Mouse (Mus musculus): ENCODE results near the gene Fzd2. TPM values are rescaled to one million over a fixed set of nuclear protein-coding genes. Genes with fewer than 3 reads are reported as not detected.
A peak's percentile ranks its signal among the peaks of the same experiment; 100 is the strongest.
"Not testable (repeated sequence)": the region's sequence is repeated elsewhere in the genome, so short reads cannot be mapped to it uniquely, and the experiment has no call there.

Fzd2 gene
- 1 to 10 TPM in 1 of 2 experiments, under 1 TPM in 1; 0.89 to 1.8 TPM for total RNA-seq (2021)
- long read RNA-seq, experiment 1, result 0 reads
- long read RNA-seq, experiment 2, result 0 reads

GRCm38 (mm10) chr11:102604010-102604584, at the start of gene Fzd2:
Fzd2 (plus strand) TSS chr11:102604396.
- peak; percentile 90 for DNase-seq (ENCODE audit: low spot score)

- DNase-seq (ENCODE audit: low spot score), result no peak
Observed at GRCm38 (mm10) chr11:102555400-102556030, 48.7 kb upstream of the Fzd2 start.

DNA sequence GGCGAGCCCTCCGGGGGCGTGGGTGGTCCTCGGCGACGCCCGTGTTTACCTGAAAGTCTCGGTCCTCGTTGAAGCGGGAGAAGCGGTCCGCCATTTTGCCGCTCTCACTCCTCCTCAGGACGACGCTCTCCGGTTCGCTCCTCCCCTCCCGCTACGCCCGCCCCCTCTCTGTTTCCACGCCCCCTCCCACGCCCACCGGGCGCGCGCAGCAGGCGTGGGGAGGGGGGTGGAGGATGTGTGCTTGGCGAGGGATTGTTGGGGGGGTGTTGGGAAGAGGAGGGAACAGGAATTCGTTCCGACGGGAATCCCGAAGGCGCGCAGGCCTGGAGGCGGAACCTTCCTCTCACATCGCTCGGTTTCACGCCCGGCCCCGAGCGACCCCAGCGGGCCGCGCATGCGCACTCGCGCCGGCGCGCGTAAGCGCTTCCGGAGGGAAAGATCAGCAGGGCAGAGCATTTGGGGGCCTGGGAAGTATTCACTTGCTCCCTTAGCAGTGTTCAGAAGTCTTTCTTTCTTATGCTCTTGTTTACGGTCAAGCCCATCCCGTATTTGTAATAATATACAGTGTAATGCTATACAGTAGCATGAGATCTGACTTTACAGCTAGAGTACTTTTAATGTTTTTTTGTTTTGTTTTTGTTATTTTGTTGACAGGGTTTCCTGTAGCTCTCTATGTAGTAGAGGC, 48.0 kb upstream of the Fzd2 start, which contains the start of gene Gpatch8:
Gene Gpatch8, minus strand, starts transcription at position 362 of the 685 bp plus-strand sequence.
- peak; percentile 95 for DNase-seq (ENCODE audit: low spot score)

DNA sequence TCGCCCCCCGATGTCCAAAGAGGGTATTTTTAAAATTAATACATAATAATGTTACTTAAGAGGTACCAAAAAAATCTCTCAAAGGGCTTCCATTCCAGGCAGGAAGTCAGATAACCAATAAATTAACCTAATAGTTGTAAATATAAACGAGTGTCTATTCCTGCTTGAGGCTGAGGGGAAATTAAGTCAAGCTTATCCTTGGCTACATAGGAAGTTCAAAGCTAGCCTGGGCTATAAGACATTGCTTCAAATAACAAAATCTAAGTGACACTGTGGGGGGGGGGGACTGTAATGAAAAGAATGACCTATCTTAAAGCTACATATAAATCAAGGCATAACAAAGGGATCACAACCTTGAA, 47.5 kb upstream of the Fzd2 start:
- DNase-seq (ENCODE audit: low spot score), result no peak

- no peak for DNase-seq (ENCODE audit: low spot score)
Observed at GRCm38 (mm10) chr11:102557386-102557785, 46.8 kb upstream of the Fzd2 start.

GRCm38 (mm10) chr11:102558704-102559103, 45.5 kb upstream of the Fzd2 start:
- no peak for DNase-seq (ENCODE audit: low spot score)

DNA sequence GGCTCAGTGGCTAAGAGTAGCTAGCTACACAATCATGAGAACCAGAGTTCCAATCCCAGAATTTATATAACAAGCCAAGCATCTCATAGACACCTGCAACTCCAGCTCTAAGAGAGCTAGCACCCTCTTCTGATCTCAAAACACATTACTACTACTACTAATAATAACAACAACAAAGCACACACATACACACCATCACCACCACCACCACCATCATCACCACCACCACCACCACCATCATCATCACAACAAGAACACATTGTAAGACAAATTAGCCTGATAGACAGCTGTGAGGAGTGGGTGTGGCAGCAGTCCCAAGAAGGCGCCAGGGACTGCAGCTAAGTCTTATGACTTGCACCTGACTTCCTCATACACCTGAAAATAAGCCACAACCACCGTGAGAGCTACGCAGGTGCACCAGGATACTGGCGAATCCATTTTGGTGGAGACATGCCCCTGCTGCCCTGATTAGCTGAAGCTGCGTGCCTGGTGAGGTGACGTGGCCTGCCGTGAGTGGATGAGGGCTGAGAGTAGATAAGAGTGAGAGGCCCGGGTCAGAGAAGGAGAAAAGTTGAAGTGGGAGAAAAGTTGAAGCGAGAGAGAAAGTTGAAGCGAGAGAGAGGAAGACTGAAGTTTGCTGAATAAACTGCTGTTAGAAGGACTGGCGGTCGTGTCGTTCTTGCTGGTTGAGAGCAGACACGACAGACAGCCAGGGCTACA, 39.1 kb upstream of the Fzd2 start:
- not testable (repeated sequence) for DNase-seq (ENCODE audit: low spot score)

DNA sequence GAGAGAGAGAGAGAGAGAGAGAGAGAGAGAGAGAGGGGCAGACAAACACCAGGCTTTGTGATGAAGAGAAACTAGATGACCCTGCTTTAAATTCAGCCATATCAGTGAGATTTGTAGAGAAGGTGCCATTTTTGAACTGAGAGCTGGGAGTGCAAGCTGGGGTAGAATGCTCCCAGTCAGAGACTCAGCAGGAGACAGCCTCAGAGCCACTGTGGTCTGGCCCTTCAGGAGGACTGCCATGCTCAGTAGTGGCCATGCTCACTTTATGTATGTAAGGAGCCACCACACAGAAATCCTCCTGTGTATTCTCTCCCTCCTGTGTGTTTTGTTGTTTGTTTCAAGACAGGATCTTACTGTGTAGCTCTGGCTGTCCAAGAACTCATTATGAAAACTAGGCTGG, 38.5 kb upstream of the Fzd2 start:
- DNase-seq (ENCODE audit: low spot score), result no peak

DNA sequence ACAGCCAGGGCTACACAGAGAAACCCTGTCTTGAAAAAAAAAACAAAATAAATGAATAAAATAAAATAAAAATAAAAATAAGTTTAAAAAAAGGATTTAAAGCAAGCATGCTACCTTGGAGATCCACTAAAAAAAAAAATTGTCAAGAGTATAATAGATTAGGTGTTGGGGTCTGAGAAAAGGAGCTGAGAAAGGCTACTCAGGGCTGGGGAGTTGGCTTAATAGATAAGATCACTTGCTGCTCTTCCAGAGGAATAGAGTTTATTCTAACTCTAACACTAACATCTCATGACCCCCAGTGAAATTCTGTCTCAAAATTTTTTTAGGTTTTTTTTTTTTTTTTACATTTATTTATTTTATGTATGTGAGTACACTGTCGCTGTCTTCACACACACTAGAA, 37.9 kb upstream of the Fzd2 start:
- DNase-seq (ENCODE audit: low spot score), result no peak

GRCm38 (mm10) chr11:102567157-102567556, 37.0 kb upstream of the Fzd2 start:
- DNase-seq (ENCODE audit: low spot score), result no peak

DNA sequence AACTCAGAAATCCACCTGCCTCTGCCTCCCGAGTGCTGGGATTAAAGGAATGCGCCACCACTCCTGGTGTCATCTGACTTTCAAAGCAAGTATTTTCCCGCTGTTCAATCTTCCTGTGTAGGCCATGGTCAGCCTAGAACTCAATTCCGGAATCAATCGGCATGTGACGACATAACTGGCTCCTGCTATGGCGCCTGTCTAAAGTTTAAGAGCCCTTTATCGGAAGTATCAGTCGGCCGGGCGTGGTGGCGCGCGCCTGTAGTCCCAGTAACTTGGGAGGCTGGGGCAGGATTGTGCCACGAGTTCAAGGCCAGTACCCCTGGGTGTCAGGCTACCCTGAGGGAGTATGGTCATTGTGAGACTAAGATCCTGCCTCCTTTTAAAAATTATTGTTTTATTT, 36.5 kb upstream of the Fzd2 start:
- DNase-seq (ENCODE audit: low spot score), result no peak

- DNase-seq (ENCODE audit: low spot score), result no peak
Observed at GRCm38 (mm10) chr11:102568191-102568590, 36.0 kb upstream of the Fzd2 start.

GRCm38 (mm10) chr11:102568756-102569377, 35.3 kb upstream of the Fzd2 start:
- DNase-seq (ENCODE audit: low spot score), result no peak

DNA sequence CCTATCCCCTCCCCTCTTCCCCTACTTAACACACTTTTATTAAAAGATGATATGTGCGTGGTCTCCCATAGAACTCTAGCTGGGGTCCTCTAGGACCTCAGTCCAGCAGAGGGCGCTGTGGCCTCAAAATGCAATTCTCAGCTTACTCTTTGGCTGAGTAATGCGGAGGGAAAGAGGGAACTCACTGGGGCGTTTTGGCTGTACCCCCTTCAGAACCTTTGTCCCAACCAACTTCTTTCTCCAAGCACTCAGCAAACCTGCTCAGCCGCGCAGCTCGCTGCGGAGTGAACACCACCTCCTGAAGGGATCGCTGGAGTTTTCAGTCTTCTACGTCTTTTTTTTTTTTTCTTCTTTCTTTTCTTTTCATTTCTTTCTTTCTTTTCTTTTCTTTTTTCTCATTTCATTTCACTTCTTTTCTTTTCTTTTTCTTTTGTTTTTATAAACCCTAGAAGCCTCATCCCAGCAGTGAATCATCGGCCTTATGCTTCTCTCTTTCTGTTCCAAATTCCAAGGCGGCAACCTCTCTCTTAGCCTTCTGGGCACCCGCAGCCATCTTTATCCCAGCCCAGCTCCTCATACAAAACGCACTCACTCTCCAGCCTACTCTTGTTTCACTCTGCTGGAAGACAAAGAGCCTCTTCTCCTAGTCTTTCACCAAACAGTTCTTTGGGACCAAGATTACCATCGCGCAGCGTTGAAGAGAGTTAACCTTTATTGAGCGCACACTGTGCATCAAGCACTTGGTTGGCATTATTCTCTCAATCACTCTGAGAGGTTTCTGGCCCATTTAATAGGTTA, 31.1 kb upstream of the Fzd2 start:
- peak; percentile 89 for DNase-seq (ENCODE audit: low spot score)

DNA sequence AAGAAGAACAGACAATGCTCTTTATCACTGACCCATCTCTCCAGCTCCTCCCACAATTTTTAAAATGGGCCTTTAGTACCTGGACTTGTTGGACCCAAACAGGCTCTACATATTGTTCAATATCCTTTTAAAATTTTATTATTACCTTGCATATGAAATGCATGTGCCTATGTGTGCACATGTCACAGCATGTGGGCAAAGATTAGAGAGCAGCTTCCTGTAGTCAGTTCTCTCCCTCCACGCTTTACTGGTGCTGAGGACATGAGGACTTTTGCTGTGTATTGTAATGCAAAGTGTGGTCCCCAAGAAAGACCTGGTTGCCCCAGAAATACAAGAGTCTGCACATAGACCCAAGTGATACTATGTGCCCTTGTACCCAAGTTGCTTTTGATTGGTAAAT, 29.2 kb upstream of the Fzd2 start:
- DNase-seq (ENCODE audit: low spot score), result no peak

- DNase-seq (ENCODE audit: low spot score), result no peak
Observed at GRCm38 (mm10) chr11:102576050-102576754, 28.0 kb upstream of the Fzd2 start.

DNA sequence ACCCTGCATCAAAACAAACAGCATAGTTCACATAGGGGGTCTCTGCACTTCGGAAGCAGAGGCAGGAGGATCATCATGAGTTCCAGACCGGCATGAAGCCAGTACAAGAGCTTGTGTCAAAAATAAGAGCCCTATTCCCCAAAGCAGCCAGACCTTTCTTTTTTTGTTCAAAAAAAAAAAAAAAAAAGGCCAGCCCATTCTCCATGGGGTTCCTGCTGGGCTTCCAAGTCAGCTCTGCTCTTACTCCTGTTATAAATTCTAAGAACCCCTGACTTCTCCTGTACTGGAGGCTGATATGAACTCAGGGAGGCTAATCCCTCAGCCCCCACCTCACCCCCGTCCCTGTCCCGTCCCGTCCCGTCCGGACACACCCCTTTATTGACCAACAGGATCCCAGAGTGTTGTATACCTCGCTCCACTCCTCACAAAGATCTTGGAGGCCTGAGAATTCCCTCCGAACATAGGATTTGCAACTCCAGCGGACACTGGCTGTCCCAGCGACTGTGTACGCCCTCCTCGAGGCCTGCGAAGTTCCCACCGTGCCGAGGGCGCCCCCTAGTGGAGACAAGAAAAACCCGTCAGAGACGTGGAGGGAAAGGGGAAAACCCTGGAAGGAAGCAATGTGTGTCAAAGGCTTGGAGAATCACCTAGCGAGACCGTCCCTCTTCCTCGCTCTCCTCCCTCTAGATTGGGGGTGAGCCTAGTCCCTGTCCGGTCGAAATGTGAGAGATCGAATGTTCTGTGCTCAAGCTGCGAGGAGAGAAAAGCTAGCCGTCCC, 25.7 kb upstream of the Fzd2 start:
- peak; percentile 86 for DNase-seq (ENCODE audit: low spot score)

- DNase-seq (ENCODE audit: low spot score), result no peak
Observed at GRCm38 (mm10) chr11:102579165-102580033, 24.8 kb upstream of the Fzd2 start, which contains the start of gene Gm11627. Gm11627 (minus strand) TSS chr11:102579461.

DNA sequence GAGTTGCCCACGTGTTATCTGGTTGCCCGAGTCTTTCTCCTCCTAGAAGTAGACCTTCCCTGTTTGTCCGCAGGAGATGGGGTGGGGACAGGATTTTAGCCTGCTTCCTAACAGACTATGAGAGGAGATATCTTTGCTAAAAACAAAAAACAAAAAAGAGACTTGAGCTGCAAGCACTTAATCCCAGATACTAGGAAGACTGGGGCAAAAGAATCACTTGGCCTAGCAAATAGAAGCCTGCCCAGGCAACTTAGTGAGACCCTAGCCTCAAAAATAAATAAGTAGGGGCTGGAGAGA, 24.2 kb upstream of the Fzd2 start:
- no peak for DNase-seq (ENCODE audit: low spot score)

Measured in gastrocnemius, adult 18-20 months (tissue).